Mouse (Mus musculus) ES-E14 (cell line): ENCODE measurements at regions not wholly inside any gene's neighbourhood (a gene's known extent, or its start where the extent isn't known, plus 50 kb on each side); places are given as distances from the start of the nearest gene placed in this dataset.

Experiments used
- CHD2 ChIP-seq: IDR thresholded peaks from 2 replicates; pipeline ENCODE4 v1.6.1; 2014; ENCODE audit warnings: mild to moderate bottlenecking, low read depth, low read length, inconsistent platforms
- HCFC1 ChIP-seq: IDR thresholded peaks from 2 replicates; pipeline ENCODE4 v1.6.1; 2012; ENCODE audit warnings: low read length, inconsistent platforms, borderline replicate concordance; ENCODE audit not compliant: insufficient read depth

GRCm38 (mm10) chr16:82470736-82471387 lies 357.3 kb upstream of the Gm21833 start:
- TF ChIP-seq HCFC1 (no peak), CHD2 (no peak)
